Mouse (Mus musculus) neural tube, embryonic 15.5 days (tissue): Measurements from ENCODE around the gene Rab34. TPM values are rescaled to one million over a fixed set of nuclear protein-coding genes. Genes with fewer than 3 reads are reported as not detected.

Experiments used
- ATAC-seq: fragments of 200-750 bp; cut with Nextera tagmentation; 2 replicates; pipeline ENCODE4 v1.8.0; 2017; ENCODE audit warnings: mild to moderate bottlenecking, moderate TSS enrichment, moderate library complexity; ENCODE audit not compliant: low FRiP score
- H3K27ac ChIP-seq: fragments of 300-500 bp; sonication (generic); replicated peaks from 2 replicates; pipeline ENCODE4 v1.5.1; 2015; ENCODE audit warnings: mild to moderate bottlenecking, inconsistent platforms
- H3K27me3 ChIP-seq: fragments of 300-500 bp; sonication (generic); replicated peaks from 2 replicates; pipeline ENCODE4 v1.6.1; 2015; ENCODE audit warnings: inconsistent platforms
- H3K36me3 ChIP-seq: fragments of 300-500 bp; sonication (generic); 2 replicates; pipeline ENCODE4 v1.6.1; 2015; ENCODE audit warnings: inconsistent platforms
- H3K4me1 ChIP-seq: fragments of 300-500 bp; sonication (generic); 2 replicates; pipeline ENCODE4 v1.6.1; 2015; ENCODE audit warnings: inconsistent platforms
- H3K4me2 ChIP-seq: fragments of 300-500 bp; sonication (generic); 2 replicates; pipeline ENCODE4 v1.6.1; 2015; ENCODE audit warnings: inconsistent platforms, mild to moderate bottlenecking, moderate library complexity
- H3K4me3 ChIP-seq: fragments of 300-500 bp; sonication (generic); replicated peaks from 2 replicates; pipeline ENCODE4 v1.5.1; 2015; ENCODE audit warnings: mild to moderate bottlenecking, inconsistent platforms
- H3K9ac ChIP-seq: fragments of 300-500 bp; sonication (generic); replicated peaks from 2 replicates; pipeline ENCODE4 v1.6.1; 2015; ENCODE audit warnings: mild to moderate bottlenecking, inconsistent platforms
- H3K9me3 ChIP-seq: fragments of 300-500 bp; sonication (generic); replicated peaks from 2 replicates; pipeline ENCODE4 v1.6.1; 2016; ENCODE audit warnings: inconsistent platforms
- WGBS: fragments of 180-500 bp; shearing (Covaris S2); methylation state at CpG from one replicate; pipeline ENCODE4 v1.1.7; 2015; ENCODE audit warnings: mixed read lengths; 5-methylcytosine and 5-hydroxymethylcytosine counted together
- polyA plus RNA-seq: library from polyadenylated mRNA; unstranded; fragments of >200 nt; fragmentation: Nextera tagmentation; extraction: Ambion mirVana; gene quantifications from 2 replicates; pipeline ENCODE4 v1.2.1, GENCODE M21; 2015

Gene Rab34
- polyA plus RNA-seq, 1 experiment from 2014 or later = 66.1 TPM

GRCm38 (mm10) chr11:78165761-78166109, 22.5 kb upstream of the Rab34 start:
- WGBS = 2% methylated on average over 16 of the region's 16 CpGs
- H3K36me3 ChIP-seq = peaks cover 13% of the 10 kb centered on the region
- peak; percentile 28 for ATAC-seq

GRCm38 (mm10) chr11:78166161-78166560, 22.1 kb upstream of the Rab34 start:
- Histone ChIP-seq H3K9me3 (no peaks in the 10 kb centered on the region), H3K9ac (peak overlapping the region; percentile 55; the same call in 1 of the 2 replicates), H3K27me3 (no peaks in the 10 kb centered on the region), H3K27ac (peak overlapping the region; percentile 98), H3K4me1 (peaks cover 38% of the 10 kb centered on the region), H3K4me2 (peak overlapping the region; percentile 80), H3K4me3 (peak overlapping the region; percentile 99), H3K36me3 (peaks cover 8% of the 10 kb centered on the region)
- 58% methylated on average over 4 of the region's 4 CpGs for whole genome bisulfite sequencing
- ATAC-seq = no peak

More at GRCm38 (mm10) chr11:78165761-78166109, 22.5 kb upstream of the Rab34 start:
- Histone ChIP-seq H3K9me3 (no peaks in the 10 kb centered on the region), H3K9ac (peak overlapping the region; percentile 55), H3K27ac (peak overlapping the region; percentile 98), H3K4me1 (peaks cover 42% of the 10 kb centered on the region), H3K4me2 (peak overlapping the region; percentile 80), H3K4me3 (peak overlapping the region; percentile 99), H3K27me3 (no peaks in the 10 kb centered on the region)

- 80% methylated on average over 6 of the region's 6 CpGs for WGBS
- Histone ChIP-seq H3K4me2 (no peak overlapping the region), H3K4me3 (no peak overlapping the region), H3K4me1 (peaks cover 34% of the 10 kb centered on the region), H3K9me3 (no peaks in the 10 kb centered on the region), H3K36me3 (peaks cover 5% of the 10 kb centered on the region; the same call in 1 of the 2 replicates), H3K9ac (no peak overlapping the region), H3K27me3 (no peaks in the 10 kb centered on the region), H3K27ac (no peak overlapping the region)
- no peak for ATAC-seq
Measured at GRCm38 (mm10) chr11:78166640-78167039, 21.6 kb upstream of the Rab34 start.

GRCm38 (mm10) chr11:78167257-78167959, 20.8 kb upstream of the Rab34 start:
- no peaks in the 10 kb centered on the region for H3K36me3 ChIP-seq
- ATAC-seq = no peak
- H3K27me3 ChIP-seq = no peaks in the 10 kb centered on the region
- no peak overlapping the region for H3K27ac ChIP-seq
- H3K4me3 ChIP-seq = no peak overlapping the region
- peaks cover 26% of the 10 kb centered on the region for H3K4me1 ChIP-seq
- whole genome bisulfite sequencing = 93% methylated on average over 14 of the region's 14 CpGs
- H3K4me2 ChIP-seq = no peak overlapping the region
- H3K9ac ChIP-seq = no peak overlapping the region
- no peaks in the 10 kb centered on the region for H3K9me3 ChIP-seq

GRCm38 (mm10) chr11:78168541-78169468, 19.4 kb upstream of the Rab34 start:
- ATAC-seq = no peak
- no peak overlapping the region for H3K27ac ChIP-seq
- no peak overlapping the region for H3K4me3 ChIP-seq
- no peak overlapping the region for H3K4me2 ChIP-seq
- peaks cover 12% of the 10 kb centered on the region for H3K4me1 ChIP-seq
- H3K9ac ChIP-seq = no peak overlapping the region
- no peaks in the 10 kb centered on the region for H3K9me3 ChIP-seq
- H3K27me3 ChIP-seq = no peaks in the 10 kb centered on the region
- H3K36me3 ChIP-seq = no peaks in the 10 kb centered on the region
- WGBS = 60% methylated on average over 19 of the region's 19 CpGs

- no peak for ATAC-seq
- no peak overlapping the region for H3K27ac ChIP-seq
- no peaks in the 10 kb centered on the region for H3K9me3 ChIP-seq
- H3K9ac ChIP-seq = no peak overlapping the region
- H3K36me3 ChIP-seq = no peaks in the 10 kb centered on the region
- peaks cover 10% of the 10 kb centered on the region for H3K4me1 ChIP-seq
- no peak overlapping the region for H3K4me2 ChIP-seq
- WGBS = 94% methylated on average over 15 of the region's 15 CpGs
- H3K4me3 ChIP-seq = no peak overlapping the region
- H3K27me3 ChIP-seq = no peaks in the 10 kb centered on the region
Measured at GRCm38 (mm10) chr11:78170306-78170705, 17.9 kb upstream of the Rab34 start.

- 71% methylated on average over 4 of the region's 4 CpGs for WGBS
- H3K4me2 ChIP-seq = no peak overlapping the region
- H3K9ac ChIP-seq = no peak overlapping the region
- no peaks in the 10 kb centered on the region for H3K9me3 ChIP-seq
- H3K27ac ChIP-seq = no peak overlapping the region
- ATAC-seq = no peak
- H3K4me3 ChIP-seq = no peak overlapping the region
- H3K36me3 ChIP-seq = no peaks in the 10 kb centered on the region
- no peaks in the 10 kb centered on the region for H3K27me3 ChIP-seq
- H3K4me1 ChIP-seq = peaks cover 8% of the 10 kb centered on the region
Measured at GRCm38 (mm10) chr11:78171328-78171727, 16.9 kb upstream of the Rab34 start.

- Histone ChIP-seq H3K4me2 (no peak overlapping the region), H3K4me1 (peaks cover 15% of the 10 kb centered on the region), H3K36me3 (no peaks in the 10 kb centered on the region), H3K27ac (no peak overlapping the region), H3K9me3 (no peaks in the 10 kb centered on the region), H3K27me3 (no peaks in the 10 kb centered on the region), H3K9ac (no peak overlapping the region), H3K4me3 (no peak overlapping the region)
- WGBS = 86% methylated on average over 16 of the region's 16 CpGs
- no peak for ATAC-seq
Measured at GRCm38 (mm10) chr11:78172034-78172747, 16.0 kb upstream of the Rab34 start.

GRCm38 (mm10) chr11:78172748-78173383, 15.4 kb upstream of the Rab34 start:
- H3K9ac ChIP-seq = no peak overlapping the region
- no peaks in the 10 kb centered on the region for H3K9me3 ChIP-seq
- 89% methylated on average over 19 of the region's 19 CpGs for WGBS
- H3K4me3 ChIP-seq = no peak overlapping the region
- no peak for ATAC-seq
- H3K27ac ChIP-seq = no peak overlapping the region
- H3K4me1 ChIP-seq = peaks cover 22% of the 10 kb centered on the region
- no peaks in the 10 kb centered on the region for H3K36me3 ChIP-seq
- no peaks in the 10 kb centered on the region for H3K27me3 ChIP-seq
- no peak overlapping the region for H3K4me2 ChIP-seq

GRCm38 (mm10) chr11:78174506-78174905, 13.7 kb upstream of the Rab34 start:
- H3K27ac ChIP-seq = no peak overlapping the region
- H3K9me3 ChIP-seq = no peaks in the 10 kb centered on the region
- peaks cover 38% of the 10 kb centered on the region for H3K4me1 ChIP-seq
- no peak overlapping the region for H3K9ac ChIP-seq
- H3K4me2 ChIP-seq = no peak overlapping the region
- no peak for ATAC-seq
- H3K36me3 ChIP-seq = peaks cover 4% of the 10 kb centered on the region; the same call in 1 of the 2 replicates
- WGBS = 92% methylated on average over 3 of the region's 3 CpGs
- H3K4me3 ChIP-seq = no peak overlapping the region
- H3K27me3 ChIP-seq = no peaks in the 10 kb centered on the region

GRCm38 (mm10) chr11:78175771-78176401, 12.3 kb upstream of the Rab34 start:
- peak overlapping the region; percentile 62 for H3K4me3 ChIP-seq
- peak overlapping the region; percentile 79 for H3K4me2 ChIP-seq
- ATAC-seq = no peak
- peak overlapping the region; percentile 81 for H3K27ac ChIP-seq
- WGBS = 4% methylated on average over 9 of the region's 10 CpGs
- no peaks in the 10 kb centered on the region for H3K27me3 ChIP-seq
- peaks cover 17% of the 10 kb centered on the region for H3K36me3 ChIP-seq
- no peaks in the 10 kb centered on the region for H3K9me3 ChIP-seq
- peak overlapping the region; percentile 45; the same call in 1 of the 2 replicates for H3K9ac ChIP-seq
- H3K4me1 ChIP-seq = peaks cover 52% of the 10 kb centered on the region
